Mouse (Mus musculus): Measurements from ENCODE around the gene Mta3. TPM values are rescaled to one million over a fixed set of nuclear protein-coding genes. Genes with fewer than 3 reads are reported as not detected.

Mta3 gene
- total RNA-seq, 2 experiments from 2014 or later = 96.9 to 102 TPM

GRCm38 (mm10) chr17:83809197-83809829 lies 103.3 kb downstream of the Mta3 start:
- H3K4me3 ChIP-seq = no peak overlapping the region
- TF ChIP-seq CTCF (conservative IDR thresholded peaks at IDR 0.05) = no peak
- no peak for DNase-seq (ENCODE audit: low spot score in 2 of 2)
- no peak overlapping the region for H3K27ac ChIP-seq

GRCm38 (mm10) chr17:83810285-83810684 lies 104.3 kb downstream of the Mta3 start:
- no peak overlapping the region for H3K27ac ChIP-seq
- no peak for TF ChIP-seq CTCF (conservative IDR thresholded peaks at IDR 0.05)
- no peak overlapping the region for H3K4me3 ChIP-seq
- DNase-seq (ENCODE audit: low spot score in 2 of 2) = no peak

- H3K27ac ChIP-seq = peak overlapping the region; percentile 89
- no peak for TF ChIP-seq CTCF (conservative IDR thresholded peaks at IDR 0.05)
- DNase-seq (ENCODE audit: low spot score in 2 of 2) = peak; percentile 38 to 44
- H3K4me3 ChIP-seq = no peak overlapping the region
Observed at GRCm38 (mm10) chr17:83812200-83812944, 106.4 kb downstream of the Mta3 start.

- no peak for TF ChIP-seq CTCF (conservative IDR thresholded peaks at IDR 0.05)
- Histone ChIP-seq H3K4me3 (no peak overlapping the region), H3K27ac (peak overlapping the region; percentile 89)
- no peak for DNase-seq (ENCODE audit: low spot score in 2 of 2)
Observed at GRCm38 (mm10) chr17:83813050-83813449, 107.1 kb downstream of the Mta3 start.

GRCm38 (mm10) chr17:83816996-83817395 lies 111.0 kb downstream of the Mta3 start:
- Histone ChIP-seq H3K27ac (no peak overlapping the region), H3K4me3 (no peak overlapping the region)
- no peak for DNase-seq (ENCODE audit: low spot score in 2 of 2)
- no peak for TF ChIP-seq CTCF (conservative IDR thresholded peaks at IDR 0.05)

GRCm38 (mm10) chr17:83819503-83819902 lies 113.5 kb downstream of the Mta3 start:
- no peak for TF ChIP-seq CTCF (conservative IDR thresholded peaks at IDR 0.05)
- Histone ChIP-seq H3K27ac (no peak overlapping the region), H3K4me3 (no peak overlapping the region)
- DNase-seq (ENCODE audit: low spot score in 2 of 2) = no peak

- DNase-seq (ENCODE audit: low spot score in 2 of 2) = no peak
- no peak for TF ChIP-seq CTCF (conservative IDR thresholded peaks at IDR 0.05)
- H3K27ac ChIP-seq = peak overlapping the region; percentile 36; the same call in 1 of the 2 replicates
- no peak overlapping the region for H3K4me3 ChIP-seq
Observed at GRCm38 (mm10) chr17:83820701-83821100, 114.7 kb downstream of the Mta3 start.

GRCm38 (mm10) chr17:83821876-83822275 lies 115.9 kb downstream of the Mta3 start:
- no peak for TF ChIP-seq CTCF (conservative IDR thresholded peaks at IDR 0.05)
- Histone ChIP-seq H3K27ac (no peak overlapping the region), H3K4me3 (no peak overlapping the region)
- DNase-seq (ENCODE audit: low spot score in 2 of 2) = no peak

- TF ChIP-seq CTCF (conservative IDR thresholded peaks at IDR 0.05) = no peak
- no peak for DNase-seq (ENCODE audit: low spot score in 2 of 2)
- Histone ChIP-seq H3K4me3 (no peak overlapping the region), H3K27ac (no peak overlapping the region)
Observed at GRCm38 (mm10) chr17:83823835-83824234, 117.9 kb downstream of the Mta3 start.

GRCm38 (mm10) chr17:83829356-83829755 lies 123.4 kb downstream of the Mta3 start:
- no peak for DNase-seq (ENCODE audit: low spot score in 2 of 2)
- H3K4me3 ChIP-seq = no peak overlapping the region
- no peak for TF ChIP-seq CTCF (conservative IDR thresholded peaks at IDR 0.05)
- H3K27ac ChIP-seq = no peak overlapping the region

DNA sequence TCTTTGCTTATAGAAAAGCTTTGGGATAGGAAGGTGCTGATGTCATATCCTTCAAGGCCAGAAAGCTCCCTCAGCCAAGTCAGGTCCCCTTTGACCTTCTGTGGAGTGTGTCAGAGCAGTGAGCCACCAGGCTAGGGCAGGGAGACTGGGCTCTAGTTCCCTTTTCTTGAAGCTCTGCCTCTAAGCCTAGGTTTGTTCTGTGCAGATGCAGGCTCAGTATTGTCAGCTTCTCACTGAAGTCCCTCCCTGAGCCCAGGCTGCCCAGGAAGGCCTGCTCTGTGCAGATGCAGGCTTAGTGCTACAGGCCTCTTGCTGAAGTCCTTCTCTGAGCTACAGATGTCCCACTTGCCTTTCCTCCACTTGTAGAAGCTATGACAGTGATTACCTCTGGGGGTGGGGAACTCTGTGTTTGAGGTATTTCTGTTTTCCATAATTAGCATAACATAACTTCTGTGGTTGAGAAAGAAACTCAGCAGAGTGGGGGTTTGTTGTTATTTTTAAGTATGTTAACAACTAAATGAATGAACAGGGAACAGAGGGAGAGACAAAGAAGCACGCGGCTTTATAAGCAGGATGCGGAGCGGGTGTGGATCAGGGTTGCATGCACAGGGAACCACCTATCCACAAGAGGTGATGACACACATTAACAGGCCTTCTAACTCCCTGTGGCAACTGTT lies 124.8 kb downstream of the Mta3 start:
- H3K4me3 ChIP-seq = no peak overlapping the region
- TF ChIP-seq CTCF (conservative IDR thresholded peaks at IDR 0.05) = no peak
- H3K27ac ChIP-seq = no peak overlapping the region
- DNase-seq (ENCODE audit: low spot score in 2 of 2) = no peak

DNA sequence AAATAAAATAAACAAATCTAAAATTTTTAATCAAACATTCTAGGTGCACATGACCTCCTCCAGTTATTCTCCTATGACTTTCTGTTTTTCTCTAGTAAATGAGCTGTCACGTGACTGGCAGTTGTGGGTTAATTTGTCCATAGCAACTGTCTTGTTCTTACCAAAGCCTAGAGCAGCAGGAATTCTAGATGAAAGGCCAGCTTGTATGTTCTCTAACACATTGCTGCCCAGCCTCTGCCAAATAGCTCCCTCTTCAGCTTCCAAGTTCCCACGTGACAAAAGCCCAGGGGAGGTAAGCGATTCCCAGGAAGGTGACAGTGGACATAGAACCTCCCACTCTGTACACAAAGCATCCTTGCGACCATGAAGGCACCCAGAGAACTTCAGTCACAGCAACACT lies 128.2 kb downstream of the Mta3 start:
- no peak for DNase-seq (ENCODE audit: low spot score in 2 of 2)
- H3K27ac ChIP-seq = peak overlapping the region; percentile 68; the same call in 1 of the 2 replicates
- no peak for TF ChIP-seq CTCF (conservative IDR thresholded peaks at IDR 0.05)
- no peak overlapping the region for H3K4me3 ChIP-seq

DNA sequence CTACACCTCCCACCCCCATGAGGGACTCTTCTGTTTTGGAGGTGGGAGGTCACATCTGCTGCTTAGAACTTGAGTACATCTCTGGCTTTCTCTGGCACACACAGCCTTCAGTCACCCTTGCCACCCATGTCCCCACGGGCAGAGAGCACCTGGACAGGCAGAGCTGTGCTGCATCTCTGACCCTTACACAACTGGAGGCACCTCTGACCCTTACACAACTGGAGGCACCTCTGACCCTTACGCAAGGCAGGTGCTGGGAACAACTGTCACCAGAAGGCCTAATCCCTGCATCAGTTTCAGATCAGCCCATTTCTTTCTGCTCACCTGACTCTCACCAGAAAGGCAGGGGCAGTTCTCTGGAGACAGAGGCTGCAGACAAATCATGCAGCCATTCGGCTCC lies 130.1 kb downstream of the Mta3 start:
- DNase-seq (ENCODE audit: low spot score in 2 of 2) = no peak
- no peak for TF ChIP-seq CTCF (conservative IDR thresholded peaks at IDR 0.05)
- no peak overlapping the region for H3K27ac ChIP-seq
- H3K4me3 ChIP-seq = no peak overlapping the region

All from layer of hippocampus, adult 2 months (tissue).